Mouse (Mus musculus): ENCODE measurements around the gene Etnk1.

- no peak for TF ChIP-seq GATA1 (IDR thresholded peaks at IDR 0.05; ENCODE audit: low read length)
- TF ChIP-seq TAL1 (IDR thresholded peaks at IDR 0.05; ENCODE audit: low read length) = no peak
Observed at GRCm38 (mm10) chr6:143129952-143130351, 37.1 kb upstream of the Etnk1 start.

Data from erythroblast, embryonic 14.5 days (primary cell).